Mouse (Mus musculus) cerebellum, adult 11-12 months (tissue): ENCODE measurements around the gene Theg.

Experiments used
- DNase-seq: peaks from one replicate; pipeline ENCODE4 v3.0.0; 2022

Gene Theg

DNA sequence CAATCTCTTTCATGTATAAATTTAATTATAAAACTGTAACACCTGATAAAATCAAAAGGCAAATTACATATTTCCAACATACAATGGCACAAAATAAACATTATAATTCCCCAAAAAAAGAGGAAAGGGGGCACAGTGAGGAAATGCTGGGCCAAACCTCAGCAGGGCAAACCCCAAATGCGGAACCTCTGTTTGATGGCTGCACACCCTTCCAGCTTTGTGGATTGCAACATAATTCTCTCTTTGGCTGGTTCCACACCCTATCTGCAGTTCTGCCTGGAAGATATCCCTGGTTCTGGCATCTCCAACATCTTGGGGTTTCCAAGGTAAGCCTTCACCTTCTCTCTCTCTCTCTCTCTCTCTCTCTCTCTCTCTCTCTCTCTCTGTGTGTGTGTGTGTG lies 3.6 kb upstream of the Theg start:
- DNase-seq, result no peak

DNA sequence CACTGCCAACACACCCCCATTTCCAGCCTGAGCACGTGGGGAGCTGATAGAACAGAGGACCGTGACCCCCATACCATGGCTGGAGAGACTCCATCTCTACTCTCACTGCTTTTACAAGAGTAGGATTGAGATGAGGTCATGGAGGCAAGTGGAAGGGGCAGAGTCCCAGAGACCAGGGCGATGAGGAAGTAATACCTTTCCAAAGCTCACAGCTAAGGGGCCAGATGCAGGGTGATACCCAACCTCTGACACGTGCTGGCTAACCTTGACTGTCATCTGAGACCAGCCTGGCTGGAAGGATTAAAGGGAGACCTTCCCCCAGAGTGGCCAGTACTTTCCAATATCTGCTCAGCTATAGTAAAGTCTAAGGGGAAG lies 608 bp upstream of the Theg start:
- no peak for DNase-seq

DNA sequence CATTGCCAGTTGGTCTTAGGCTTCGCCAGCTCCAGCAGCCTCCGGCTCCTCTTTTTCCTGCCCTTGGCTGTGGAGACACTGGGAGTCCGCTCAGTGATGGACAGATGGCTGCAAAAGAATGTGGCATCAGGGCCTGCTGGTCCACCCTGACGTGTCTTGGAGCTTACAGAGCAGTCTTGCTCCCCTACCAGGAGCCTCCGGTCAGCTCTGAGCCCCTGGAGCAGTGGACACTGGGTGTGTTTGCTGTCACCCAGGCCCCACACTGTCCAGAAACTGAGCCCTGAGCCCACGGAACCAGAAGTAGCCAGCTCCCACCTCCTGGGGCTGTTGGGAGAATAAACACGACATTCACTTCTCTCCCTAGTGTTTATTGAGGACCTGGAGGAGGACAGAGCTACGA lies 888 bp downstream of the Theg start:
- DNase-seq, result no peak

DNA sequence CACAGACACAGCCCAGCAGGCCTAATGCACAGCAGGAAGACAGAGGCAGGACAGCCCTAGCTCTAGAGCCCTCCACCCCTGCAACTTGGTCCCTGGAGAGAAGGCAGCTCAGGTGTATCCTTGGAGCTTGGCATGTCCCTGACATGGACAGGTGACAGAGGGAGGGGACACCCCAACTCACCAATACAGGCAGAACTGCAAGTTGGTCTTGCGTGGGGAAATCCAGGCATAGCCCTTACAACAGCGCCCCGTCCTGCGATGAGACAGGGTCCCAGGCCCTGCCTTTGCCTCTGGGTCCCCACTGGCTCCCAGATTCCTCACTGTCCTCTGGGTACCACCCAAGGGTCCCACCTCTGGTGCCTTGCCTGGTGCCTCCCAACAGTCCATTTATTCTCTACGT lies 1.4 kb downstream of the Theg start:
- DNase-seq, result no peak

DNA sequence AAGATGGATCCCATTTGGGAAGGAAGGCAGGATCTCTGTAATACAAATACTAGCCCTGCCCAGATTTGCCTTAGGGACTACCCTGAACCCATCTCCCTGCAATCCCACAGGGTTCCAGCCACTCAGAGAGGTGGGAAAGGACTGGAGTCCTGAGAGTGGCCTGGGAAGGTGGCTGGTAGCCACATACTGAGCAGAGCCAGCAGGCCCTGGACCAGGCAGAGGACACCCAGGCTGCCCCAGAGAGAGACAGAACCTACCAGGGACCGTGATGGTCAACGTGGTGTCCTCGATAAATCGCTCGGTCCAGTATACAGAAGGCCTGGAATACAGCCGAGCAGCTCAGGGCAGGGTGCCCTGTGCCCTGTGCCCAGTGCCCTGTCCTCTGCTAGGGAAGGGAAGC lies 2.0 kb downstream of the Theg start:
- DNase-seq, result no peak

DNA sequence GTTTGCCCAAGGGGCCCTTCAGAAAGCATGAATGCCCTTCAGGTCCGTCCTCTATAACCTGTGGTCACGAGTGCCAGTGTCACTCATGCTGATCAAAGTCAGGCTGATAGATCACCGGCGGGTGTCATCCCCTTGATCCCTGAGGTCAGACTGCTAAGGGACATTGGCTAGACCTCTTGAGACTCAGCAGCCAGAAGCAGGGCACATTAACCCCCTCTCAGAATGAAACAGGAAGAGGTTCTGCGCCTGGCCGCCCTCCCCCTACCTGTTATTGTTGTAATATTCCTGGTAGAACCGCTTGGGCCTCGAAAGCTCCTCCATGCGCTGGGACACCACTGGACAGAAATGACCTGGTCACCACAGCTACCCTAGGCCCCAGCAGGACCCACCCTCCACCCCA lies 2.7 kb downstream of the Theg start:
- DNase-seq, result no peak

DNA sequence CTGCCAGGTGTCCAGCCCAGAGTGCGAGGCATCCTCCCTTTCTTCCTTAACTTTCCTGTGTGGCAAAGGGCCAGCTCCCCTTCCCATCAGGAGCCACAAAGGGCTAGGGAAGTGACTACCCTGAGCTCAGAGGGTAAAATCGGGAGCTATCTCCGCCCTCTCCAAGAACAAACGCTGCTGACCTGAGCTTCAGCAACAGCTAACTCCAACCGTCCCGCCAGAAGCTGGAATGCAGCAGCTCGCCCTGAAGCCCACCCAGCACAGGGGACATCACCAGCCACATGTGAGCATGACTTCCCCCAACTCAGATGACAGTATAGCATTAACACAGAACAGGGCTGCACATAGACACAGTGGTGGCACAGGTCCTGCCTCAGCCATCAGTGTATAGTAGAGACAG lies 3.1 kb downstream of the Theg start:
- no peak for DNase-seq

DNA sequence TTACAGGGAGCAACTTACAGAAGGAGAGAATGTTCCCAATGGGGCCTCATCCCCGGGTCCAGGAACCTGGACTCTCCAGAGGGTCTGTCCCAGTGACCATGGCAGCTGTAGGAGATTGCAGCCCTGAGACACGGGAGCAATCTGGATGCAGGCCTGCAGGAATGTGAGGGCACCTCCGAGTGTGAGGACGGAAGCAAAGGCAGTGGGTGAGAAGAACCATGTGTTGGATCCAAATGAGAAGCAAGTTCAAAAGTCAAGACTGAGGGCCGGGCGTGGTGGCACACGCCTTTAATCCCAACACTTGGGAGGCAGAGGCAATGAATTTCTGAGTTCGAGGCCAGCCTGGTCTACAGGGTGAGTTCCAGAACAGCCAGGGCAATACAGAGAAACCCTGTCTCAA lies 5.6 kb downstream of the Theg start:
- no peak for DNase-seq

DNA sequence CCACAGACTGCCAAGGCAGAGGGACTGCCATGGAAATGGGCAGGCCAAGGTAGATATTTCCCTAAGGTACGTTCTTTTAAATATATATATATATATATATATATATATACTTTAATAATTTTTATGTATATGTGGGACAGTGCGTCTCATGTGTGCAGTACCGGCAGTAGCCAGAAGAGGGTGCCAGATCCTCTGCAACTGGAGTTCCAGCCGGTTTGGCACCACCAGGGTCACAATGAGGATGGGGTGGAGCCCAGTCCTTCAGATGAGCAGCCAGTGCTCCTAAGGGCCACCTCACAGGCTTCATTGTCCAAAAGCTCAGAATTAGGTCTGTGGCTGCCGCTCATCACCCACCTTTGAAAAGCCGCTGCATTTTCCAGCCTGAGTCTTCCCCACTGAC lies 6.3 kb downstream of the Theg start:
- DNase-seq, result no peak

DNA sequence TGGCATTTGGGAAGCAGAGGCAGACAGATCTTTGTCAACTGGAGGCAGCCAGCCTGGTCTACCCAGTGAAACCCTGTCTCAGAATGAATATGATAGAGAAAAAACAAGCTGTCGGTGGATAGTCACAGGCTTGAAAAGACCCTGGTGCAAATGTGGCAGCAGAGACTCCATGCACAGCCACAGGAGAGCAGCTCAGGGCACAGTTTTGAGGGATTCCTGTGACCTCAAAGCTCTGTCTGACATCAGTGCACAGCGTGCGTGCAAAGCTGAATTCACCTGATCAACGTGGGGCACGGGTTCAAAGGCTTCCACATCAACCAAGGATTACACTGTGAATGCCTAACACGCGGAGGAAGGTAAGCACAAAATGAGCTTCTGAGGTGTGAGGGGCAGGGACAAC lies 6.8 kb downstream of the Theg start:
- no peak for DNase-seq

DNA sequence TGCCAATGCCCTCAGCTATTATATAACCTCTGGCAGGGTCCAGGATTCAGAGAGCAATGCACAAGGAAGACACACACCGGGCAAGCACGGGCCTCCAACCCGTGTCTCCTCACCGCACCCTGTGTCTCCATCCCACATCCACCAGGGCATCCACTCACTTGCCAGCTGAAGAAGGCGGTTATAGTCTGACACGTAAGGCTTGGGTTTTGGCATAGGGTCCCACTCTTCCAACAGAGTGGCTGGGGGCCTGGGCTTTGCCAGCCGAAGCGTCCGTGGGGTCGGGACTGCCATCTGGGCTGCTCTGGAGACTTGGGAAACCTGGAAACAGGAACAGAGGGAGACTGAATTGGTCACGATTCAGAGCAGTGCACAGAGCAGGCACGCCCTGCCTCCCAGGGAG lies 7.3 kb downstream of the Theg start:
- no peak for DNase-seq

DNA sequence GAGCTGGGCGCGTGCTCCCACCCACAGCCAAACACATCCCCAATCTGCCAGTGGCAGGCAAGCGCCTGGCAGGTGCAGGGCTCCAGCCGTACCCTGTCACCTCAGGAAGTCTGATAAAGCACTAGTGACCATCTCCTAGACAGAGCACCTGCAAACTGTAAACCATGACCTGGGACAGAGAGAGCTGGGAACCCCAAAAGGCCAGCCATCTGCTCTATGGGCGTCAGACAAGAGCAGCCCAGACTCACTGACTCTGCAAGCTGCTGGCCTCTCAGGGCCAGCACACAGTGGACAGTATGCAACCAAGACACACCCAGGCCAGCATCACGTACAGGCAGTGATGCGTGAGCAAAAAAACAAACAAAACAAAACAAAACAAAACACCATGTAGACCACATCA lies 8.2 kb downstream of the Theg start:
- DNase-seq, result no peak

DNA sequence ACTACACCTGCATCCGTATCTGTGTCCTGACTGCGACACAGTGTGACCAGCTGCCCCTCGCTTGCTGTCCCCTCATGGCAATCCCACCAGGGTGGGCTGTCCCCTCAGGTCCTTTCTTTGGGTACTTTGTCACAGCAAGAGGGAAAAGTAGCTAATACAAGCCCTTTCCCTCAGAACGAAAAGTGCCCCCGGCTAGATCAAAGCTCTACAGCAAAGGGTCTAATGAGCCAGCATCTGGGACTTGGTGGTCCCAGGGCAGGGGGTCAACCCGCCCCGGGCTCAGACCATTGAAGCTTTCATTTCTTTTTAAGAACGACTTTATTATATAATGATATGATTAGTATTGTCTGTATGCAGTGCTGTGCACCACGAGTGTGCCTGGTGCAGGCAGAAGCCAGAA lies 8.9 kb downstream of the Theg start:
- no peak for DNase-seq

DNA sequence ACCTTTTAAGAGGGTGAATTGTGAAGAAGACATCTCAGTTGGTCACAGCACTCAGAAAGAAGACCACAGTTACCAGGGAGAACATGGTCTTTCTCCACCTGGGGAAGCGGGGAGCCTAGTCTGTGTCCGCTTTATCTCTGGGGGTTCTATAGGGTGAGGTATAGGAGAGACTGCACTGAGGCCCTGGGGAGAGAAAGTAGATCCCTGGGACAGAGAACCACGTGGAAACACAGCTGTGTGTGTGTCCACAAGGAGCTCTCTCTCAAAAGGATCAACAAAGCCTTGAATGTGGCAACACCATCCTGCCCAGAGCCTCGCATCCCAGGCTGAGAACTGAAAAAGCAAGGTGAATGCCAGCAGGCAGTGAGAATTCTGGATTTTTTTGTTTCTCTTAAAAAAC lies 9.8 kb downstream of the Theg start:
- no peak for DNase-seq

DNA sequence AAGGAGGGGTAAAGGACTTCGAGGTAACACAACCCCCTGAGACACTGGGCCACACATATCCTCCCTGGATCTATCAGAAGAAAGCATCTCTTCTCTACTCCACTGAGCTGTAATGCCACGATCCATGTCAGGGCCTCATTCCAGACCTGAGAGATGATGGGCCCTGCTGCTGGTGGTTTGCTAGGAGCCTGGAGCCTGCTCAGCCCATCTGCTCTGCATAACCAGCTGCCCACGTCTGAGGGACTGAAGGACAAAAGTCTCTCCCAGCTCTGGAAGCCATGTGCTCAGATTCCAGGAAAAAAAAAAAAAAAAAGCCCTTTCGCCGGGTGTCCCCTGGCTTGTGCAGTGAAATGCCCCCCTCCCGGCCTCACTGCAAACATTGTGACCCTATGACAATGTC lies 11.4 kb downstream of the Theg start:
- DNase-seq, result no peak

DNA sequence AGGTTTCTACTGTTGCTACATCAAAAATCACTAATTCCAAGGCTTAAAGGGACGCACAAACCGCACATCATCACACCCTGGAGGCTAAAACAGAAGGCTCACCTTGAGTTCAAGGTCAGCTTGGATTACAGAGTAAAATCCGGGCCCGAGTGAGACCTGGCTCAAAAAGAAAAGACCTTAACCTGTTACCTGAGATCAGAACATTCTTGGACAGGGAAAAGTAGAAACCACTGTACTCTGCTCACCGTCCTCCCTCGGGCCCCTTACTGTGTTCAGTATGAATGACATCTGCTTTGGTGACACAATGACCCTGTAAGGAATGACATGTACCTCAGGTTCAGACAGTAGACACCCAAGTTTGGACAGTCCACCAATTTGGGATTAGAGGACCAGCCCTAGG lies 12.3 kb downstream of the Theg start:
- DNase-seq, result no peak

DNA sequence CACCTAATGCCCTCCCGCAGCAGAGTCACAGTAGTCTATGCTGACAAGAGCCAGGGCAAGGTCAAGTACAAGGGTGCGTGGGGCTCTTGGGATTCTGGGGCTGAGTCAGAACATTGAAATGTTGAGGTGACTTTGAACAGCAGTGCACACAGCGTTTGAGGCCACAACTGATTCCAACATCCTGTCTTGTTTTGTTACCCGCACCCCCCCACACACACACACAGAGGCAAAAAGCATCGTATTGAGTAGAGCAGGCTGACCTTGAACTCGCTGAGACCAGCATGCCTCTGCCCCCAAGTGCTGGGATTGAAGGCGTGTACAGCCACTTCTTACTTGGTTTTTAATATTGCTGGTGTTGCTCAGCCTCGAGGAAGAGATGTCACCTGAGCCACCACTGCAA lies 12.8 kb downstream of the Theg start:
- DNase-seq, result no peak

DNA sequence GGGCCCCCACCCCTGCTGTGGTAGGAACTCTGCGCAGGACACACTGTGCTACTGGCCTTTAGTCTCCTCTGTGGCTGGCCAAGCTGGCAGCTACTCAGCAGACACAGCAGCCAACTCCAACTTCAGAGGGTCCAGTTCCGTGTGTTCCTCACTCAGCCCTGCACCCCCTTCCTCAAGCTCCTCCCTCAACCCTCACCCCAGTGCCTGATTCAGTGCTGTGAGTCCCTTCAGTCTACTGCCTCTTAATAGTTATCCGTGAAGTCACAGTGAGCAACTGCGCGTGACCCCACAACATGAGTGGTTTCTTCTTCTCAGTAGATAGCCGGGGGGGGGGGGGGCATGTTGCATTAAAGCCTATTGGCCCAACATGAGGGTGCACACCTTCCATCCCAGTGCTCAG lies 13.5 kb downstream of the Theg start:
- no peak for DNase-seq

DNA sequence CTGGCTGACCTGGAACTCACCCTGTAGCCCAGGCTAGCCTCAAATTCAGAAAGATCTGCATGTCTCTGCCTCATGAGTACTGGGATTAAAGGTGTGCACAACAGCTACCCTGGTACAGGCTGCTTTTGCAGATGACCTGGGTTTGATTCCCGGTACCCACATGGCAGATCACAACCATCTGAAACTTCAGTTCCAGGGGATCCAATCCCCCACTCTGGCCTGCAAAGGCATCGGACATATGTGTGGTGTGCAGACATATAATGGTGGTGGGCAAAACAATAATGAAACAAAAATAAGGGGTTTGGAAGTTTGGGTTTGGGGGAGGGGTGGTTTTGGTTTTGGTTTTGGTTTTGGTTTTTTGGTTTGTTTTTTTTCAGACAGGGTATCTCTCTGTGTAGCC lies 15.8 kb downstream of the Theg start:
- DNase-seq, result no peak

DNA sequence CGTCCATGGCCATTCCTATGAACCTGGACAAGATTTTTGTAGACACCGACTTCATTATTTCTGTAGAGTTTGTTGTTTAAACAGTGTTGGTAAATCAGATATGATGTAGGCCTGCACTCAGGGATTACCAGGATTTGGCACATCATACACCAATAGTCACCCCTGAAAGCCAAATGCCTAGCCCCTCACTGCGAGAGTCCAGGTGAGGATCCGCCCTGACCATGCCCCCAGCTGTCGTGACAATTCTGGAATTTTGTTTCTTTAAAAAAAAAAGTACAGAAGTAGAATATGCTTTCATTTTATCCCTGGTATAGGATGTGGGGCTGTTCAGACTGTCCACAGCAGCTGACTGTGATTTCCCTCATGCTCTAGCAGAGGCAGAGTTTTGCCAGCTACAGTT lies 17.2 kb downstream of the Theg start:
- no peak for DNase-seq

DNA sequence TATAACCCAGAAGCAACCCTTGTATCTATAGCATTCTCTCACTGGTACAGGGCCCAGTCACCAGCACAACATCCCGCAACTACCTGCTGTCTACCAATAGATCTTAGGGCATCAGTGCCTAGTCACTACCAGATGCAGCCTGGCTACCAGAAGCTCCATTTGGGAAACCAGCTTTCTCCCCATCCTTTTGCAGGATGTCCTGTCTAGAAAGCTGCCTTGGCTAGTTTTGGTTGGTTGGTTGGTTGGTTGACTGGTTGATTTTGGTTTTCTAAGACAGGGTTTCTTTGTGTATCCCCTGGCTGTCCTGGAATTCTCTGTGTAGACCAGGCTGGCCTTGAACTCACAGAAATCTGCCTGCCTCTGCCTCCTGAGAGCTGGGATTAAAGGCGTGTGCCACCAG lies 27.4 kb downstream of the Theg start:
- no peak for DNase-seq

DNA sequence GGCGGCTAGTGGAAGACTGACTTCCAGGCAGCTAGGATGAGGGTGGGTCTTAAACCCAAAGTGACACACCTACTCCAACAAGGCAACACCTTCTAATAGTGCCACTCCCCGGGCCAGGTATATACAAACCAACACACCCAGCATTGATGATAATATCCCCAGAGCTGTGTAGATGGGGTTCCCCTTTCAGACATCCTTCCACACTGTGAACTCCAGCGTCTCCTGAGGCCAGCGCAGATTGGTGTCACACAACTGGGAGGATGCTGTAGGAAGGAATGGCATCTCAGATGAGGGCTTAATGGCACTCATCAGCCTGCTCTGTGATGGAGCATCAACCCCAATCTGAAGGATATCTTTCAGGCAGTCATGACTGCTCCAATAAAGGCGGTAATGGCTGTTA lies 29.6 kb downstream of the Theg start:
- DNase-seq, result no peak

DNA sequence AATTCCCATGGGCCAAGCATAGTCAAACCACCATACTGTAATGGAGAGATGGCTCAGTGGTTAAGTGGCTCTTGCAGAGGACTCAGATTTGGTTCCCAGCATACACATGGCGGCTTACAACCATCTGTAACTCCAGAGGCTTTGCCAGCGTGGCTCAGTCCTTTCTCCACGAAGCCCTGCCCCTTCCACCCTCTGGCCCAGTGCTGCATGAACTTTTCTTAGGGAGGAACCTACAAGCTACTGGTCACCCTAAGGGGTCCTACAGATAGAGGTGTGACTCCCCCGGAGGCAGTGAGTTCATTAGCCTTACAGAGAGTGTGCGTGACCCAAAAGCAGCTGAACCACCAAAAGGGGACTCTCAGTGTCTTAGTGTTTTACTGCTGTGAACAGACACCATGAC lies 30.2 kb downstream of the Theg start:
- no peak for DNase-seq

DNA sequence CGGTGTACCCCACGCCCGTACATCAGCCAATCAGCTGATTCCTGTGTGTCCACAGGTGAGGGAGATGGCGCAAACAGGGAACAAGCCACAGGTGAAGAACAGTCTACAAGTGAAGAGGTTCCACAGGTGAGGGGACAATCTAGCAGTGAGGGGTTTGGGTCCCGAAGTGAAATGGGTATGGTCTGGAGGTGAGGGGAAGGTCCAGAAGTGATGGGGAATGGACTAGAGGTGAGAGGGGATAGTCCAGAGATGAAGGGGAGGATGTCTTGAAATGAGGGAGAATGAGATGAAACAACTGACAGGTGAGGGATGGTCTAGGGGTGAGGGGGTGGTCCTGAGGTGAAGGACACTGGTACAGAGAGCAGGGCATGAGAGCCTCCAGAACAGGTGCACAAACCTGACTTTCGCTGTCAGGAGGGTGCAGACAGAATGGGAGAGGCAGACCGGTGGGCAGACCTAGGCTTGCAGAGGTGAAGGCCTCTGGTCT lies 31.9 kb downstream of the Theg start:
- peak; percentile 39 for DNase-seq

DNA sequence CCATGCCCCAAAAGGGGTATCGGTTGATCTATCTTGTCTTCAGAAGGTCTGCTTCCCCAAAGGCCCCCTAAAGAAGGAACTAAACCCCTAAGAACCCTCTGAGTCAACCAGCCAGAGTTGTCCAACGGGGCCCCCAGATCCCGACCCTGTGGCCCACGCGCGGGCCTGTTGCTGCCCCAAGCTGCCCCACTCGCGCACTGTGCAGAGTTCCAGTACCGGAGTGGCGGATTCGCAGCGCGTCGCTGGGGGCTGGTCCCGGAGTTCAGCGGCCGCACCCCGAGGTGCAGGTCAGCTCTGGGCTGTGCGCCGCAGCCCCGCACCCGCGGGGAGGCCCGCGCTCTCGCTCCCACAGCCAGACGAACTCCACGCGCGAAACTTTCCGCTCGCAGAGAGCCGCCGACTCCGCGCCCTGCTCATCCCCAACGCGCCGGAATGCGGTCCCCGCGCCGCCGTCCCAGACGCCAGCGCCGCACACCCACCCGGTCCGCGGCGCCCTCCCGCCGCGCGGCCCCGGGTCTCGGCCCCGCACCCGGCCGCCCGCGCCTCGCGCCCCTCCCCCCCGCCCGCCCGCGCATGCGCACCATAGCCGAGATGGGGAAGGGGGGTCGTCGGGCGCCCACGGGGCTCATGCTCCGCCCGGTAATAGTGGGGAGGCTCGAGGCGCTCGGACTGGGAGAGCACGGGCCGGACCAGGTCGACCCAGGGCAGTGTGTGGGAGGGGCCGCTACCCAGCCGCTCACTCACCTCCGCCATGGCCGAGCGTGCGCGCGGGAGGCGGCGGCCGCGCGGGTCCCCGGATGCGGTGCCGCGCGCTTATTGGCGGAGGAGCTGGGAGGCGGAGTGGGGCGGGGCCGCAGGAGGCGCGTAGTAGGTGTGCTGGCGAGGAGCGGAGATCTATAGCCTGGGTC lies 32.5 kb downstream of the Theg start, which contains the start of gene Mier2:
Gene Mier2 (minus strand): TSS at position 870 of the 908 bp plus-strand sequence.
- peak; percentile 89 for DNase-seq
